Mouse (Mus musculus) G1E (cell line): Measurements from ENCODE around the gene Olfr441. TPM values are rescaled to one million over a fixed set of nuclear protein-coding genes. Genes with fewer than 3 reads are reported as not detected.
"Not testable (repeated sequence)": the region's sequence is repeated elsewhere in the genome, so short reads cannot be mapped to it uniquely, and the experiment has no call there.

Source experiments
- ATAC-seq: 2 replicates; pipeline ENCODE4 v1.8.0; 2016; ENCODE audit warnings: mild to moderate bottlenecking; ENCODE audit not compliant: insufficient number of reproducible peaks, poor library complexity, low FRiP score, severe bottlenecking; ENCODE audit errors: extremely low read depth
- DNase-seq: peaks from one replicate; pipeline ENCODE4 v3.0.0; 2012; ENCODE audit warnings: low spot score
- H3K27me3 ChIP-seq: 2 replicates; pipeline ENCODE4 v1.6.1; 2012; ENCODE audit warnings: mild to moderate bottlenecking, low read length, inconsistent platforms; ENCODE audit not compliant: insufficient read depth
- H3K36me3 ChIP-seq: replicated peaks from 2 replicates; pipeline ENCODE3; 2012; ENCODE audit warnings: mild to moderate bottlenecking, inconsistent platforms
- H3K4me1 ChIP-seq: 2 replicates; pipeline ENCODE4 v1.6.1; 2012; ENCODE audit warnings: low read depth, low read length, inconsistent platforms, mixed read lengths; ENCODE audit not compliant: insufficient read depth
- H3K4me3 ChIP-seq: 2 replicates; pipeline ENCODE4 v1.5.1; 2012; ENCODE audit warnings: low read depth, mild to moderate bottlenecking, inconsistent platforms, low read length, moderate library complexity, mixed read lengths
- H3K9me3 ChIP-seq: replicated peaks from 2 replicates; pipeline ENCODE4 v1.6.1; 2012; ENCODE audit warnings: inconsistent platforms
- CTCF ChIP-seq: IDR thresholded peaks from 2 replicates; pipeline ENCODE4 v1.5.1; 2012; ENCODE audit warnings: low read depth, low read length, inconsistent platforms, mixed read lengths
- GATA1 ChIP-seq: IDR thresholded peaks from 2 replicates; pipeline ENCODE4 v1.6.1; 2012; ENCODE audit warnings: borderline replicate concordance, low read length, inconsistent platforms, mixed read lengths
- GATA2 ChIP-seq: IDR thresholded peaks from 2 replicates; pipeline ENCODE4 v1.6.1; 2012; ENCODE audit warnings: low read depth, low read length, inconsistent platforms, borderline replicate concordance
- POLR2AphosphoS5 ChIP-seq: IDR thresholded peaks from 2 replicates; pipeline ENCODE4 v1.6.1; 2012; ENCODE audit warnings: low read depth, low read length, inconsistent platforms; ENCODE audit not compliant: insufficient replicate concordance
- TAL1 ChIP-seq: conservative IDR thresholded peaks from 2 replicates; pipeline ENCODE4 v1.6.1; 2012; ENCODE audit warnings: low read depth, low read length, inconsistent platforms, mixed read lengths
- polyA plus RNA-seq: library from polyadenylated mRNA; stranded (reverse); fragments of >175 nt; gene quantifications from 2 replicates; pipeline ENCODE4 v1.2.3, GENCODE M21; 2012
- total RNA-seq, 2 experiments: library from RNA; stranded (forward) in 1 of 2; stranded (reverse) in 1 of 2; fragments of 200-1000 nt in 1 of 2; fragments of >200 nt in 1 of 2; fragmentation: Nextera tagmentation in 1 of 2; gene quantifications; 2 replicates each; pipeline ENCODE4 v1.2.3; 2014 to 2017

Gene Olfr441
- total RNA-seq (2014; fragmentation: Nextera tagmentation), result not detected in 2 replicates
- total RNA-seq (2017), result not detected in 2 replicates
- polyA plus RNA-seq, result not detected in 2 replicates

DNA sequence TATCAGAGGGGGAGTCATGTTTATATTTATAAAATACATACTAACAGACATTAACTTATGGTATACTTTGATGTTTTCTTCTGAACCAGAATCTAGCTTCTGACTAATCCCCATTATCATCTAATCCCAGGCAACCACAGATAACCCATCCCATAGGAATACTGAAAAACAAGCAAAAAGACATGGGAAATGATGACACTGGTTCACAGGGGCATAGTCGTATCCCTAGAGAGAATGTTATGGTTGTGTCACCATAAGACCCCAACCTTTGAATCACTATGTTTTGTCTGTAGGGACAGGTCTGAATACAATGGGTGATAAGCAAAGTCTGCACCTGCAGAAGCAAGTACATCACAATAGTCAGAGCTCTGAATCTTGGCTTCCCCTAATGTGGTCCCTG lies at the start of gene Olfr441:
Gene Olfr441, plus strand, starts transcription at position 301 of the 400 bp plus-strand sequence.
- not testable (repeated sequence) for H3K4me3 ChIP-seq, ATAC-seq, H3K4me1 ChIP-seq, H3K27me3 ChIP-seq, H3K36me3 ChIP-seq, H3K9me3 ChIP-seq, DNase-seq

DNA sequence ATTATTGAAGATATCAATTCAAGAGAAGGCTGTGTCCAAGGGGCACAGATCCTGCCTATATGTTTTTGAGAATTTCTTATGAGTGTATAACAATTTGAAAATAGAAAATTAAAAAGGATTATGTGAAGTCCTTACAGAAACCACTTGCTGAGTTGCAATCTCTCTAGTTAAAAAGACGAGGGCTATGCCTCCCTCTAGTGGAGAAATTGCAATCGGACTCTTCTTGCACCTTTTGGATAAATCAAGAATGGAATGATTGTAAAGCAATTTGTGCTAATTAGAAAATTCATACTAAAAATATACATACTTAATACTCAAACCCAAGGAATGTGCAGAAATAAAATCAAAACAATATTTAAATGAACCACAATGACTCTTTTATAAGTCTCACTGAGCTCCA lies 27.4 kb upstream of the Olfr441 start:
- no peak for DNase-seq
- no peaks in the 10 kb centered on the region for H3K36me3 ChIP-seq
- TF ChIP-seq CTCF (no peak), POLR2AphosphoS5 (no peak), GATA2 (no peak), TAL1 (no peak), GATA1 (no peak)

DNA sequence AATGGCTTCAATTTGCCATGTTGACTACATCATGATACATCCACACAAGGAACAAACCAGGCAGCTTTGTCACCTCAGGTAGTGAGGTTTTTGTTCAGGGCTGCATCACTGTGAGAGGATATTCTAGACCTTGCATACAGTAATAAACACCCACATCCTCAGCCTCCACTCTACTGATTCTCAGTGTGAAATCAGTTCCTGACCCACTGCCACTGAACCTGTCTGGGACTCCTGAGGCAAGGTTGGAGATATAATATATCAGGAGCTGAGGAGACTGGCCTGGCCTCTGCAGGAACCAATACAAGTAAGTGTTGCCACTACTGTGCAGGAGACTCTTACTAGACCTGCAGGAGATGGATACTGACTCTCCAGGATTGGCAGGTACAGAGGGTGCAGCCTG lies 24.8 kb upstream of the Olfr441 start:
- H3K4me1 ChIP-seq, result not testable (repeated sequence)

More for the DNA sequence above, 27.4 kb upstream of the Olfr441 start:
- no peak overlapping the region for H3K4me3 ChIP-seq
- H3K4me1 ChIP-seq, result no peaks in the 10 kb centered on the region
- no peaks in the 10 kb centered on the region for H3K27me3 ChIP-seq
- H3K9me3 ChIP-seq, result no peaks in the 10 kb centered on the region
- no peak for ATAC-seq

DNA sequence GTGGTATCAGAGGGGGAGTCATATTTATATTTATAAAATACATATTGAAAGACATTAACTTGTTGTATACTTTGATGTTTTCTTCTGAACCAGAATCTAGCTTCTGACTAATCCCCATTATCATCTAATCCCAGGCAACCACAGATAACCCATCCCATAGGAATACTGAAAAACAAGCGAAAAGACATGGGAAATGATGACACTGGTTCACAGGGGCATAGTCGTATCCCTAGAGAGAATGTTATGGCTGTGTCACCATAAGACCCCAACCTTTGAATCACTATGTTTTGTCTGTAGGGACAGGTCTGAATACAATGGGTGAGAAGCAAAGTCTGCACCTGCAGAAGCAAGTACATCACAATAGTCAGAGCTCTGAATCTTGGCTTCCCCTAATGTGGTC lies 40.1 kb downstream of the Olfr441 start, which contains the start of gene Olfr237-ps1:
Gene Olfr237-ps1, plus strand, starts transcription at position 301 of the 400 bp plus-strand sequence.
- H3K27me3 ChIP-seq, H3K36me3 ChIP-seq, H3K4me1 ChIP-seq: not testable (repeated sequence)

More for the DNA sequence above, 24.8 kb upstream of the Olfr441 start:
- not testable (repeated sequence) for H3K9me3 ChIP-seq, H3K4me3 ChIP-seq, H3K36me3 ChIP-seq, H3K27me3 ChIP-seq, ATAC-seq, DNase-seq

DNA sequence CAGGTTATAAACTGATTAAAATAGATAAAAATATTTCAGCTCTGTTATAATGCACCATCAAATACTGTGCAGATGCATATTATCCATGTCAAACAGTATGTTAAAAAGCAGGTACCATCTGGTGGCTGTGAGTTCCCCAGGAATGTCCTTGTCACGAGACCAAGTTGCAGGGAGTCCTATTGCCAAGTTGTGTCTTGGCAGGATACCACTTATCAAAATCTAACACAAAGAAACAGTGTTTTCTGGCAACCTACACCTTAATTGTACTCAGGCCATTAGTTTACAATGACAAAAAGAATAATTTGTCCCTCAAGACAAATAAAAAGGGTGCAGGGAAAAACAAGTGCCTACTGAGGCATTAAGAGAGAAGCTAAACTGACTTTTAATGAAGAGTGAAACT lies 53.3 kb downstream of the Olfr441 start:
- no peaks in the 10 kb centered on the region for H3K9me3 ChIP-seq
- TF ChIP-seq CTCF (no peak), GATA1 (no peak), POLR2AphosphoS5 (no peak), TAL1 (no peak), GATA2 (no peak)
- H3K27me3 ChIP-seq, result no peaks in the 10 kb centered on the region
- no peaks in the 10 kb centered on the region for H3K4me1 ChIP-seq
- DNase-seq, result no peak
- ATAC-seq, result no peak
- H3K4me3 ChIP-seq, result no peak overlapping the region
- H3K36me3 ChIP-seq, result no peaks in the 10 kb centered on the region

More for the DNA sequence above, 40.1 kb downstream of the Olfr441 start, which contains the start of gene Olfr237-ps1:
- not testable (repeated sequence) for H3K9me3 ChIP-seq, H3K4me3 ChIP-seq, DNase-seq, ATAC-seq

DNA sequence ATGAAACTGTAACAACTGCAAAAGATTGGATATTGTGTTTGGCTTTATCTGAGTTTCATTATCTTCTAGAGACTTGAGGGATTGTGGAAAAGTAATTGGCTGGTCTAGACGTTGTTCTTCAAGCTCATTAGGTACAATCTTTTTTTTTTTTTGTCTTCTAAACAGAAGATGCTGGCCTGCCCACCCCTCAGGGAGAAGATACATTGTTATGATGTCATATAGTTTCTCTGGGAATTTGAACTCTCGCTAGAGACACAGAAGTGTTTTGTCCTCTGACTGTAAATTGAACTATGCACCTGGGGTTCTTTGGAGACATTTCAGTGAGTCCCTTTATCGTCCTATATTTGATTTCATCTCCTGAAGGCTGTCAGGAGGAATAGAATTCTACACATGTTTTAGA lies 56.8 kb downstream of the Olfr441 start, which contains the start of gene Olfr437:
Gene Olfr437, plus strand, starts transcription at position 301 of the 400 bp plus-strand sequence.
- Histone ChIP-seq H3K4me1 (no peaks in the 10 kb centered on the region), H3K4me3 (no peak within 1 kb of the TSS), H3K9me3 (no peaks in the 10 kb centered on the region), H3K27me3 (no peaks in the 10 kb centered on the region), H3K36me3 (no peaks in the 10 kb centered on the region)
- ATAC-seq, result no peak
- no peak for DNase-seq
- TF ChIP-seq POLR2AphosphoS5 (no peak), GATA1 (no peak), CTCF (no peak), TAL1 (no peak)

DNA sequence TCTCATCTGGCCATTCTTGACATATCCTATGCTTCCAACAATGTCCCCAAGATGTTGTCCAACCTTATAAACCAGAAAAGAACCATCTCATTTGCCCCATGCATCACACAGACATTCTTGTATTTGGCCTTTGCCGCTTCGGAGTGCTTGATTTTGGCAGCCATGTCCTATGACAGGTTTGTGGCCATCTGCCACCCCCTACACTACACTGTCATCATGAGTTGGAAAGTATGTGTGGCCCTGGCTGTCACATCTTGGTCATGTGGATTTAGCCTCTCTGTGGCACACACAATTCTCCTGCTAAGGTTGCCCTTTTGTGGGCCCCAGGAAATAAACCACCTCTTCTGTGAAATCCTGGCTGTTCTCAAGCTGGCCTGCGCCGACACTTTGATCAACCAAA lies 61.1 kb downstream of the Olfr441 start:
- Histone ChIP-seq H3K4me3 (no peak overlapping the region), H3K36me3 (no peaks in the 10 kb centered on the region), H3K27me3 (no peaks in the 10 kb centered on the region), H3K9me3 (no peaks in the 10 kb centered on the region), H3K4me1 (no peaks in the 10 kb centered on the region)
- DNase-seq, result no peak
- no peak for ATAC-seq
- TF ChIP-seq POLR2AphosphoS5 (no peak), GATA2 (no peak), TAL1 (no peak), GATA1 (no peak), CTCF (no peak)

Other genes with a start within 250 kb of the Olfr441 start
- gene Olfr448, start 215.9 kb upstream of the Olfr441 start, total RNA-seq (2014; fragmentation: Nextera tagmentation), result not detected in 2 replicates
- gene Olfr448, start 215.9 kb upstream of the Olfr441 start, total RNA-seq (2017), result 0.05 TPM in 1 of 2 replicates, not detected in the other
- not detected in 2 replicates for gene Olfr448, start 215.9 kb upstream of the Olfr441 start, polyA plus RNA-seq
- gene Olfr447, start 197.5 kb upstream of the Olfr441 start, total RNA-seq (2014; fragmentation: Nextera tagmentation), result not detected in 2 replicates
- gene Olfr447, start 197.5 kb upstream of the Olfr441 start, total RNA-seq (2017), result 0.16 TPM in 1 of 2 replicates, not detected in the other
- not detected in 2 replicates for gene Olfr447, start 197.5 kb upstream of the Olfr441 start, polyA plus RNA-seq
- gene Olfr446, start 185.0 kb upstream of the Olfr441 start, total RNA-seq (2014; fragmentation: Nextera tagmentation), result not detected in 2 replicates
- 0.11 and 0.12 TPM in 2 replicates for gene Olfr446, start 185.0 kb upstream of the Olfr441 start, total RNA-seq (2017)
- gene Olfr446, start 185.0 kb upstream of the Olfr441 start, polyA plus RNA-seq, result not detected in 2 replicates
- gene Olfr444, start 157.3 kb upstream of the Olfr441 start, total RNA-seq (2014; fragmentation: Nextera tagmentation), result not detected in 2 replicates
- not detected in 2 replicates for gene Olfr444, start 157.3 kb upstream of the Olfr441 start, total RNA-seq (2017)
- gene Olfr444, start 157.3 kb upstream of the Olfr441 start, polyA plus RNA-seq, result not detected in 2 replicates
- not detected in 2 replicates for gene Olfr237-ps1, start 40.2 kb downstream of the Olfr441 start, total RNA-seq (2014; fragmentation: Nextera tagmentation)
- 0.16 TPM in 1 of 2 replicates, not detected in the other for gene Olfr237-ps1, start 40.2 kb downstream of the Olfr441 start, total RNA-seq (2017)
- gene Olfr237-ps1, start 40.2 kb downstream of the Olfr441 start, polyA plus RNA-seq, result not detected in 2 replicates
- gene Olfr437, start 56.9 kb downstream of the Olfr441 start, total RNA-seq (2014; fragmentation: Nextera tagmentation), result not detected in 2 replicates
- gene Olfr437, start 56.9 kb downstream of the Olfr441 start, total RNA-seq (2017), result 0.06 and 0.22 TPM in 2 replicates
- gene Olfr437, start 56.9 kb downstream of the Olfr441 start, polyA plus RNA-seq, result not detected in 2 replicates
- gene Olfr13, start 65.8 kb downstream of the Olfr441 start, total RNA-seq (2014; fragmentation: Nextera tagmentation), result not detected in 2 replicates
- 0.22 TPM in 1 of 2 replicates, not detected in the other for gene Olfr13, start 65.8 kb downstream of the Olfr441 start, total RNA-seq (2017)
- not detected in 2 replicates for gene Olfr13, start 65.8 kb downstream of the Olfr441 start, polyA plus RNA-seq
- gene Olfr435, start 90.8 kb downstream of the Olfr441 start, total RNA-seq (2014; fragmentation: Nextera tagmentation), result not detected in 2 replicates
- 0.05 TPM in 1 of 2 replicates, not detected in the other for gene Olfr435, start 90.8 kb downstream of the Olfr441 start, total RNA-seq (2017)
- gene Olfr435, start 90.8 kb downstream of the Olfr441 start, polyA plus RNA-seq, result not detected in 2 replicates
- not detected in 2 replicates for gene Olfr434, start 106.7 kb downstream of the Olfr441 start, total RNA-seq (2014; fragmentation: Nextera tagmentation)
- not detected in 2 replicates for gene Olfr434, start 106.7 kb downstream of the Olfr441 start, total RNA-seq (2017)
- gene Olfr434, start 106.7 kb downstream of the Olfr441 start, polyA plus RNA-seq, result not detected in 2 replicates
- not detected in 2 replicates for gene Olfr47, start 125.2 kb downstream of the Olfr441 start, total RNA-seq (2014; fragmentation: Nextera tagmentation)
- gene Olfr47, start 125.2 kb downstream of the Olfr441 start, total RNA-seq (2017), result 0.33 TPM in 1 of 2 replicates, not detected in the other
- gene Olfr47, start 125.2 kb downstream of the Olfr441 start, polyA plus RNA-seq, result not detected in 2 replicates
- not detected in 2 replicates for gene Arhgef5, start 159.2 kb downstream of the Olfr441 start, total RNA-seq (2014; fragmentation: Nextera tagmentation)
- gene Arhgef5, start 159.2 kb downstream of the Olfr441 start, total RNA-seq (2017), result 0.12 and 1.1 TPM in 2 replicates
- not detected in 2 replicates for gene Arhgef5, start 159.2 kb downstream of the Olfr441 start, polyA plus RNA-seq
- gene Nobox, start 203.2 kb downstream of the Olfr441 start, total RNA-seq (2014; fragmentation: Nextera tagmentation), result not detected in 2 replicates
- not detected in 2 replicates for gene Nobox, start 203.2 kb downstream of the Olfr441 start, total RNA-seq (2017)
- 0.02 TPM in 1 of 2 replicates, not detected in the other for gene Nobox, start 203.2 kb downstream of the Olfr441 start, polyA plus RNA-seq